Mouse (Mus musculus): ENCODE measurements at regions not wholly inside any gene's neighbourhood (a gene's known extent, or its start where the extent isn't known, plus 50 kb on each side); places are given as distances from the start of the nearest gene placed in this dataset.

DNA sequence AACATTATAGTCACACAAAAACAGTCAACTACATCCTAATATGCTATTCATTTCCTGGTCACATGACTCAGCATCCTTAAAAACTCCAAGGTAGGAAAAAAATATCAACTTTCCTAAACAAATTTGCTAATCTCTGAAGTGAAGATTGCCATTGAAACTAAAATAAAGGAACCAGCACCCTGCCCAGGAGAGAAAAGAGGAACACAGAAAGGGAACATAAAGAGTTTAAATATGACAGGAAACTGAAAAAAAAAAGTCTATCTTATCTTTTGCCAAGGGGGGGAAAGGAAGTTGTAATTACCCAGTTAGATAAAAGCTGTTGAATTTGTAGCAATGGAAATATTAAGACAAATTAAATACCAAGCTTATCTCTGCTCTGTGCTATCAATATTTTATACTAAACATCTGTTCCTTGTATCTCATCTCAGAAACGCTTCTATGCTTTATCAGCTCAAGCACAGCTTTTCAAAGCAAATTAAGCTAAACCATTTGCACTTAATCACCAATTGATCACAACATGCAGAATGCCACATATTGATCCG lies 888.1 kb upstream of the Tenm2 start:
- TF ChIP-seq CTCF (IDR thresholded peaks at IDR 0.05; ENCODE audit: borderline replicate concordance, extremely low read depth, insufficient read depth, insufficient read length) (no peak), POLR2A (IDR thresholded peaks at IDR 0.05; ENCODE audit: borderline replicate concordance, extremely low read depth, insufficient read depth, insufficient read length, poor library complexity, severe bottlenecking) (no peak)

Measured in brain, embryonic 14.5 days (tissue).